Mouse (Mus musculus) heart, embryonic 14.5 days (tissue): ENCODE measurements at regions not wholly inside any gene's neighbourhood (a gene's known extent, or its start where the extent isn't known, plus 50 kb on each side); places are given as distances from the start of the nearest gene placed in this dataset.
A peak's percentile ranks its signal among the peaks of the same experiment; 100 is the strongest.

Source experiments
- ATAC-seq: fragments of 200-750 bp; cut with Nextera tagmentation; 2 replicates; pipeline ENCODE4 v1.8.0; 2017; ENCODE audit warnings: low read depth, moderate TSS enrichment; ENCODE audit not compliant: insufficient number of reproducible peaks, insufficient read depth, low FRiP score
- H3K27ac ChIP-seq, 2 experiments: fragments of 200-500 bp in 1 of 2; fragments of 300-500 bp in 1 of 2; sonication (generic) in 1 of 2; replicated peaks in 1 of 2; 2 replicates each; pipeline ENCODE4 v1.5.1; 2012 to 2014; ENCODE audit warnings: low read depth in 2 of 2, low read length in 2 of 2, control low read depth in 1 of 2, mild to moderate bottlenecking in 1 of 2, mixed read lengths in 1 of 2; ENCODE audit not compliant: control insufficient read depth in 1 of 2, insufficient read depth in 1 of 2
- H3K27me3 ChIP-seq: fragments of 300-500 bp; sonication (generic); 2 replicates; pipeline ENCODE4 v1.6.1; 2014; ENCODE audit warnings: mild to moderate bottlenecking, low read length, control low read depth; ENCODE audit not compliant: control insufficient read depth, insufficient read depth
- H3K36me3 ChIP-seq: fragments of 300-500 bp; sonication (generic); 2 replicates; pipeline ENCODE4 v1.6.1; 2014; ENCODE audit warnings: mild to moderate bottlenecking, control low read depth, low read length, mixed read lengths; ENCODE audit not compliant: control insufficient read depth, insufficient read depth
- H3K4me1 ChIP-seq, 2 experiments: fragments of 200-500 bp in 1 of 2; fragments of 300-500 bp in 1 of 2; sonication (generic) in 1 of 2; 2 replicates each; pipeline ENCODE4 v1.6.1; 2012 to 2014; ENCODE audit warnings: low read length in 2 of 2, control low read depth in 1 of 2, mixed read lengths in 1 of 2; ENCODE audit not compliant: control insufficient read depth in 2 of 2, insufficient read depth in 2 of 2
- H3K4me2 ChIP-seq: fragments of 300-500 bp; sonication (generic); 2 replicates; pipeline ENCODE4 v1.6.1; 2014; ENCODE audit warnings: mild to moderate bottlenecking, low read length
- H3K4me3 ChIP-seq, 2 experiments: fragments of 200-500 bp in 1 of 2; fragments of 300-500 bp in 1 of 2; sonication (generic) in 1 of 2; 2 replicates each; pipeline ENCODE4 v1.5.1; 2012 to 2014; ENCODE audit warnings: low read length in 2 of 2, mild to moderate bottlenecking in 2 of 2, control low read depth in 1 of 2, low read depth in 1 of 2, moderate library complexity in 1 of 2; ENCODE audit not compliant: control insufficient read depth in 1 of 2, insufficient read depth in 1 of 2
- H3K9ac ChIP-seq: fragments of 300-500 bp; sonication (generic); 2 replicates; pipeline ENCODE4 v1.6.1; 2014; ENCODE audit warnings: mild to moderate bottlenecking, low read length
- H3K9me3 ChIP-seq: fragments of 300-500 bp; sonication (generic); 2 replicates; pipeline ENCODE4 v1.6.1; 2016; ENCODE audit warnings: low read length, control low read depth; ENCODE audit not compliant: control insufficient read depth
- WGBS: fragments of 180-500 bp; shearing (Covaris S2); extraction: QIAGEN DNeasy Blood & Tissue Kit; methylation state at CpG from one replicate; pipeline ENCODE4 v1.1.7; 2014; 5-methylcytosine and 5-hydroxymethylcytosine counted together

DNA sequence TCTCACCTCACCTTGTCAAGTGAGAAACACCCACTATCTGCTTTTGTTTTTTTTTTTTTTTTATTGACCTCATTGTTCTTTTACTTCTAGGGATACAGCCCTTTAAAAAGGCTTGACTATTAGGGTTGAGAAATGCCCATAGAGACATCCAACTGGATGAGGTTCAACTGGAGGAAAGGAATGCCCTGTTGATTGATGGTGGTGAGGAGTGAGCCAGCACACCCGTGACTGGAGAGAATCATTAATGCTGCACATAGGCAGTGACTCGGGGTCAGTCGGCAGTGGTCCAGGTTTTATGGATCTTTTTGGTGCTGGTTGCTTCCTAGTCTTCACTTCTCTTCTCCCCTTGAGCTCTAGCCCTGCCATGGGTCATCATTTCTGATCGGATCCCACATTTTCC lies 82.9 kb upstream of the Cryz start:
- no peak overlapping the region for H3K4me2 ChIP-seq
- WGBS, result 84% methylated on average over 4 of the region's 4 CpGs

DNA sequence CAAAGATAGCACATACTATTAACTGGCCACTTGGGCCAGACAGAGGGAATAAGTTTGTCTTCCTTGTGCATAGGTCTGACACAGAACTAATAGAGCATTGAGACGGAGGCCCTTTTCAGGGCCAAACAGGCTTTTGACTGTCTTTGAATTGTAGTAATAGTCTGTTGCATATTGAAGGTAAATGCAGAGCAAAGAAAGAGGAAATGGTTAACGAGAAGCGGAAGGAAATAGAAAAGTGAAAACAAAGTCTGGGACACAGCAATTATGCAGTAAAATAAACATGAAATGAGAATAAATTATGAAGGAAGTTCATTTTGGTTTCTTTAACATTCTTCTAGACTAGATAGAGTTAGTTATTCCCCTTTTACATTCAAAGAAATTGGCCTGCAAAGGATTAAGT lies 86.4 kb upstream of the Cryz start:
- 78% methylated on average over 3 of the region's 3 CpGs for WGBS

More for the DNA sequence above, 82.9 kb upstream of the Cryz start:
- Histone ChIP-seq H3K9ac (no peak overlapping the region), H3K9me3 (no peaks in the 10 kb centered on the region), H3K36me3 (no peaks in the 10 kb centered on the region), H3K27ac (no peak overlapping the region), H3K4me3 (no peak overlapping the region), H3K4me1 (no peaks in the 10 kb centered on the region), H3K27me3 (no peaks in the 10 kb centered on the region)
- no peak for ATAC-seq

DNA sequence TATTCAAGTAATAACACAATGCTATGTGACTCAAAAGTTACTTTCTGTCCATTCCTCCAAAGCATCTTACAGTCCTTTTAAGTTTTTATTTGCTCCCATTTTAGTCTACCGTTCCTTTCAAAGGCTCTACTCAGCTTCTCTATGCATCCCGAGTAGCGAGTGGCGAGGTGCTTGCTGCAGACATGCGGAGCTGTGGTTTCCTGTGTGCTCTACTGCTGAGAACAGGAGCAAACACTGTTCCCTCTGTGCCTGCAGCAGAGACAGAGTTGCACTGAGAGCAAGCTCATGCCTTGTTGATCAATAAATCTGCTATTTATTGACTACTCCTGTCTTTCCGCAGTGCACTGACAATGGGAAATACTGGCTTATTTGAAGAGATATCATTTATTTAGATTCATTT lies 87.1 kb upstream of the Cryz start:
- Histone ChIP-seq H3K27ac (no peak overlapping the region), H3K4me3 (no peak overlapping the region), H3K4me1 (no peaks in the 10 kb centered on the region), H3K9me3 (no peaks in the 10 kb centered on the region), H3K4me2 (no peak overlapping the region), H3K9ac (no peak overlapping the region), H3K36me3 (no peaks in the 10 kb centered on the region), H3K27me3 (no peaks in the 10 kb centered on the region)
- ATAC-seq, result no peak
- 76% methylated on average over 6 of the region's 6 CpGs for WGBS

More for the DNA sequence above, 86.4 kb upstream of the Cryz start:
- Histone ChIP-seq H3K27me3 (no peaks in the 10 kb centered on the region), H3K9ac (no peak overlapping the region), H3K36me3 (no peaks in the 10 kb centered on the region), H3K4me1 (no peaks in the 10 kb centered on the region), H3K4me3 (no peak overlapping the region), H3K27ac (no peak overlapping the region), H3K9me3 (no peaks in the 10 kb centered on the region), H3K4me2 (no peak overlapping the region)
- ATAC-seq, result no peak

DNA sequence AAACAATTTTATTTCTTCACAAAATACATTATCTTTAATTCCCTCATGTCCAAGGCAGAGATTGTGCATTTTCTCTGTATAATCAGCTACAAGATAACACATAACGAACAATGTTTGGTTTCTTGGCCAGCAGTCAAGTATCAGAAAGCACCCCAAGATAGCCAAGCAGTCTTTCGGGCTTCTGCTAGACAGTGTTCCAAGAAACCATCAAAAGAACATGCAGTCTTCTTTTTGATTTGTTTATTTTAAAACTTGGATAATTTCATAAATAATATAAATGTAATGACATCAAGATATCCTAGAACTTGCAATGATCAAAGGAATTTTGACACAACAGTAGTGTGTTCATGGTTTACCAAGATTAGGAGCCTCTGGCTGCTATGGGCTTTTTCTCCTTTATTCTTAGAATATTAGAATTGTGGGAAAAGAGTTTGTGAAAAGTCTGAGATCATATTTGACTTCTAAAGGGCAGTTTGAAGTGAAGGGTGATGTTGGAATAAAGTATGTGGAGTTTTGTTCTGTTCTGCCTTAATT lies 103.1 kb upstream of the Cryz start:
- no peak overlapping the region for H3K27ac ChIP-seq
- H3K4me2 ChIP-seq, result no peak overlapping the region
- H3K4me1 ChIP-seq, result no peaks in the 10 kb centered on the region
- 49% methylated on average over 2 of the region's 2 CpGs for WGBS
- H3K9me3 ChIP-seq, result no peaks in the 10 kb centered on the region
- ATAC-seq, result no peak
- no peak overlapping the region for H3K4me3 ChIP-seq
- H3K9ac ChIP-seq, result no peak overlapping the region
- no peaks in the 10 kb centered on the region for H3K27me3 ChIP-seq
- no peaks in the 10 kb centered on the region for H3K36me3 ChIP-seq

DNA sequence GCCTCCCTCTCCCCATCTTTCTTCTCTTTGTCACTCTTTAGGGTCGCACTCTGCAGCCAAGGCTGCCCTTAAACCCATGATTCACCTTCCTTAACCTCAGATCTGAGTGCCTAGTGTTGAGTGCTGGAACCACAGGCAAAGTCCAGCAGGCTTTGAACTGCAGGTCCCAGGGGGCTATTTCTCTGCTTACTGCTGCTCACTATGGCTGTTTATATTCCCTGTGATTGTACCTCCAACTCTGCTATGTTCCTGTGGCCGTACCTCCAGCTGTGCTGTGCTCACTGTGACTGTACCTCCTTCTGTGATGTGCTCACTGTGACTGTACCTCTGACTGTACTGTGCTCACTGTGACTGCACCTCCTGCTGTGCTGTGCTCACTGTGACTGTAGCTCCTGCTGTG lies 124.1 kb upstream of the Cryz start:
- Histone ChIP-seq H3K9me3 (no peaks in the 10 kb centered on the region; the same call in 1 of the 2 replicates), H3K4me3 (no peak overlapping the region)
- no peak for ATAC-seq

DNA sequence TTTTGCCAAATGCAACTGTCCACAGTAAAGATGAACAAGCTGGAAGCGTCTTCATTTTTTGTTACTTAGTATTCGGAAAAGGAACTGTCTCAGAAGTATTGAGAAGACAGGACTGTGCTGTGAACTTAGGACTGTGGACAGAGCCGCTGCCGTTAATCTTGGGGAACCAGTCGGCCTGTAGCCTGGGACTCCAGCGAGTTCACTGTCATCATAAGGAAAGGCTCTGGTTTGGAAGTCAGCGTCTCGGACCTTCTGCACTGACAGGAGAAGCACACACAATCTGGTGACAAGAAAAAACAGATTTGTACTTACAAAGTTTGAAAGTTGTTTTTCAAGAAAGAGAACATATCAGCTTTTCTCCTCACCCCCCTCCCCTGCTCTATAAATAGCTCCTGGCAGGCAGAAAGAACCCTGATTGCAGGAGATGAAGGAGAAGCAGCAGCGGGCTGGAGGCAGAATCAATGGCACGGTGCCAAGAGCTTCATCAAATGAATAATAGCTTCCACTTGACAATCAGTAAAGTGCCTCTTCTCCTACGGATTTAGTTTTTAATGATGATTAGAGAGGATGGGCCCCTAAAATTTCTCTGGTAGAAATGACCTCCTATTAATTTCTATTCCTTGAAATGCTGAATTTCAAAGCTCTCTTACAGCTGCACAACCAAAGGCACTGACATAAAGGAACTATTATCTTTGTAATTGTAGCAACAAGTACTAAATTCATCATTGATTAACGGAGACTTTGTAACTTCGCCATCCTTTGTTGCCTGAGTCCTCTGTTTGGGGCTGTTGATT lies 128.7 kb upstream of the Cryz start:
- no peaks in the 10 kb centered on the region; the same call in 1 of the 2 replicates for H3K9me3 ChIP-seq
- peak overlapping the region in 1 of 2 experiments; percentile 38; a peak in 1 of 4 replicates for H3K27ac ChIP-seq
- no peaks in the 10 kb centered on the region for H3K27me3 ChIP-seq
- no peaks in the 10 kb centered on the region for H3K36me3 ChIP-seq
- WGBS, result 18% methylated on average over 13 of the region's 13 CpGs
- peaks cover 0 to 10% of the 10 kb centered on the region in 2 experiments; a peak in 1 of 4 replicates for H3K4me1 ChIP-seq
- no peak for ATAC-seq
- no peak overlapping the region; the same call in 1 of the 2 replicates for H3K9ac ChIP-seq
- peak overlapping the region; percentile 28 to 32 for H3K4me3 ChIP-seq
- H3K4me2 ChIP-seq, result peak overlapping the region; percentile 65

More for the DNA sequence above, 124.1 kb upstream of the Cryz start:
- H3K4me1 ChIP-seq, result peaks cover 0 to 8% of the 10 kb centered on the region in 2 experiments; a peak in 1 of 4 replicates
- no peak overlapping the region for H3K27ac ChIP-seq
- H3K4me2 ChIP-seq, result no peak overlapping the region
- 81% methylated on average over 2 of the region's 2 CpGs for WGBS
- H3K27me3 ChIP-seq, result no peaks in the 10 kb centered on the region
- no peaks in the 10 kb centered on the region for H3K36me3 ChIP-seq
- H3K9ac ChIP-seq, result no peak overlapping the region

DNA sequence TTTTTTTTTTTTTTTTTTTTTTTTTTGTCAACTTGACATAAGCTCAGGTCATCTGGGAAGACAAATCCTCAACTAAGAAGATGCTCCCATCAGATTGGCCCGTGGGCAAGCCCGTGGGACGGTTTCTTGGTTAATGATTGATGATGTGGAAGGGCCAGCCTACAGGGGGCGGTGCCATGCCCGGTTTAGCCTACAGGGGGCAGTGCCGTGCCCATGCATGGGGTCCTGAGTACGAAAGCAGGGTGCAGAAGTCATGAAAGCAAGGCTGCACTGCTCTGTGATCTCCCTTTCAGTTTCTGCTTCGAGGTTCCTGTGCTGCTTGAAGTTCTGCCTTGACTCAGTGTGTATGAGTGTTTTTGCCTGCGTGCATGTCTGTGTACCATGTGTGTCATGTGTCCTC lies 127.7 kb upstream of the Lhx8 start:
- WGBS, result 73% methylated on average over 9 of the region's 9 CpGs
- H3K4me2 ChIP-seq, result no peak overlapping the region
- H3K27me3 ChIP-seq, result no peaks in the 10 kb centered on the region
- H3K9me3 ChIP-seq, result no peaks in the 10 kb centered on the region
- no peaks in the 10 kb centered on the region for H3K4me1 ChIP-seq
- no peak overlapping the region for H3K9ac ChIP-seq
- no peak overlapping the region for H3K4me3 ChIP-seq
- no peak for ATAC-seq
- H3K27ac ChIP-seq, result no peak overlapping the region
- no peaks in the 10 kb centered on the region for H3K36me3 ChIP-seq
